31 mouse cellular contexts compared by ENCODE assay signal in genomic region chr4:119550864-119551263, GRCm38 (mm10). TPM values are rescaled to one million over a fixed set of nuclear protein-coding genes. Genes with fewer than 3 reads are reported as not detected.
A peak's percentile ranks its signal among the peaks of the same experiment; 100 is the strongest.
DNase-seq lines count a peak whose midpoint lies in the region; ATAC-seq and TF ChIP-seq lines count a peak whose summit lies in the region.
"Had no signal": no experiment of that assay in that cellular context is flagged by ENCODE, and none has a peak within 500 bp of the region (broad histone marks: within the 10 kb centered on the region; RNA-seq: fewer than 3 reads in every experiment).

No protein-coding gene starts in this region.

- H3K9me3 ChIP-seq in heart, embryonic 15.5 days (replicated peaks): no peaks in the 10 kb centered on the region
- H3K9me3 ChIP-seq in lung, postnatal 0 days (ENCODE audit: low read length): no peaks in the 10 kb centered on the region
- H3K9me3 ChIP-seq: embryonic facial prominence, embryonic 13.5 days; forebrain, embryonic 10.5 days; heart, embryonic 10.5 days; intestine, embryonic 15.5 days; limb, embryonic 13.5 days; neural tube, embryonic 15.5 days had no signal

- no peak overlapping the region for H3K4me2 ChIP-seq in heart, embryonic 15.5 days
- no peak overlapping the region for H3K4me2 ChIP-seq in lung, postnatal 0 days (replicated peaks; ENCODE audit: low read depth, low read length)
- H3K4me2 ChIP-seq: embryonic facial prominence, embryonic 13.5 days; intestine, embryonic 15.5 days; limb, embryonic 13.5 days; neural tube, embryonic 15.5 days had no signal

- no peaks in the 10 kb centered on the region for H3K27me3 ChIP-seq in heart, embryonic 15.5 days
- H3K27me3 ChIP-seq in lung, postnatal 0 days (replicated peaks; ENCODE audit: insufficient read depth, low read length): no peaks in the 10 kb centered on the region
- H3K27me3 ChIP-seq: CH12.LX; embryonic facial prominence, embryonic 13.5 days; intestine, embryonic 15.5 days; limb, embryonic 13.5 days; neural tube, embryonic 15.5 days had no signal

- intact Hi-C loops in heart, postnatal 36 days (cut with DNase I): no loop called here

- 27% methylated on average over 1 of the region's 1 CpGs for whole genome bisulfite sequencing in heart, embryonic 15.5 days
- WGBS in lung, postnatal 0 days: 18% methylated on average over 1 of the region's 1 CpGs

- no peaks in the 10 kb centered on the region for H3K36me3 ChIP-seq in heart, embryonic 15.5 days
- H3K36me3 ChIP-seq in lung, postnatal 0 days (ENCODE audit: insufficient read depth, low read length): no peaks in the 10 kb centered on the region
- H3K36me3 ChIP-seq: embryonic facial prominence, embryonic 13.5 days; heart, embryonic 10.5 days; intestine, embryonic 15.5 days; limb, embryonic 13.5 days; neural tube, embryonic 15.5 days had no signal

- H3K27ac ChIP-seq in heart, embryonic 15.5 days: peak overlapping the region; percentile 39; the same call in 1 of the 2 replicates
- peak overlapping the region; percentile 39; the same call in 1 of the 2 replicates for H3K27ac ChIP-seq in lung, postnatal 0 days (ENCODE audit: low read length)
- H3K27ac ChIP-seq: embryonic facial prominence, embryonic 13.5 days; forebrain, embryonic 10.5 days; heart, embryonic 10.5 days; hindbrain, postnatal 0 days; intestine, embryonic 15.5 days; kidney, postnatal 0 days; limb, embryonic 13.5 days; neural tube, embryonic 15.5 days had no signal

- TF ChIP-seq EP300 in lung, postnatal 0 days (IDR thresholded peaks at IDR 0.05): peak; percentile 39; the same call in 1 of the 2 replicates

- no peak for TF ChIP-seq CTCF in lung, postnatal 0 days (IDR thresholded peaks at IDR 0.05)

- no peak overlapping the region for H3K4me3 ChIP-seq in heart, embryonic 15.5 days
- H3K4me3 ChIP-seq in lung, postnatal 0 days (ENCODE audit: low read depth, low read length): no peak overlapping the region
- H3K4me3 ChIP-seq: embryonic facial prominence, embryonic 13.5 days; forebrain, embryonic 10.5 days; heart, embryonic 10.5 days; intestine, embryonic 15.5 days; limb, embryonic 13.5 days; neural tube, embryonic 15.5 days had no signal

- H3K4me1 ChIP-seq in heart, embryonic 15.5 days (replicated peaks): peaks cover 27% of the 10 kb centered on the region
- 0 out of 2 replicates have a peak, but pooled peaks cover 5% of the 10 kb centered on the region for H3K4me1 ChIP-seq in lung, postnatal 0 days (ENCODE audit: insufficient read depth, low read depth, low read length)
- H3K4me1 ChIP-seq: intestine, embryonic 15.5 days had no signal

- ATAC-seq in heart, embryonic 15.5 days (replicated peaks; ENCODE audit: insufficient number of reproducible peaks, insufficient read depth, low FRiP score, low read depth): no peak
- peak; percentile 49; the same call in 1 of the 2 replicates for ATAC-seq in lung, postnatal 0 days
- ATAC-seq in granulocyte monocyte progenitor cell, adult 5-6 weeks (replicated peaks; ENCODE audit: poor library complexity, severe bottlenecking): peak; percentile 71
- ATAC-seq: forebrain, embryonic 16.5 days; hindbrain, postnatal 0 days; intestine, embryonic 15.5 days had no signal

- H3K9ac ChIP-seq in heart, embryonic 15.5 days: no peak overlapping the region
- H3K9ac ChIP-seq in lung, postnatal 0 days (replicated peaks; ENCODE audit: low read depth): no peak overlapping the region
- H3K9ac ChIP-seq: embryonic facial prominence, embryonic 13.5 days; intestine, embryonic 15.5 days; limb, embryonic 13.5 days; neural tube, embryonic 15.5 days had no signal

- DNase-seq in heart, postnatal 36 days: no peak
- DNase-seq in lung, postnatal 0 days (ENCODE audit: low spot score): peak; percentile 62
- no peak for DNase-seq in lung, postnatal 4 days
- peak; percentile 76 for DNase-seq in 3T3-L1 (ENCODE audit: low read depth, low spot score)
- no peak for DNase-seq in urinary bladder, adult 18-20 months (ENCODE audit: low spot score in 2 of 2)
- no peak for DNase-seq in cerebellum, postnatal 36 days
- DNase-seq: adrenal gland, postnatal 10 days; cerebellum, adult 11 months; cerebellum, adult 9-10 months; gastrocnemius, postnatal 10 days; kidney, adult 2 months; kidney, postnatal 4 days; lung, postnatal 10 days; midbrain, embryonic 14.5 days; retina, postnatal 1 day; right cerebral cortex, postnatal 14 days; thymus, postnatal 14 days had no signal

RNA-seq across cellular contexts. Expression of gene Frg2f1, which starts 11.5 kb away (rescaled TPM):
- polyA plus RNA-seq in heart, embryonic 15.5 days (2015; fragmentation: Nextera tagmentation; extraction: Ambion mirVana): 3.3 and 4.3 TPM in 2 replicates
- total RNA-seq in heart, postnatal 36 days (2021): 1 to 10 TPM; 4.7 to 5.1 TPM
- polyA plus RNA-seq in lung, postnatal 0 days (2015; fragmentation: Nextera tagmentation; extraction: Ambion mirVana): 5.9 TPM in 2 replicates
- 1.0 and 3.8 TPM in 2 replicates for total RNA-seq in granulocyte monocyte progenitor cell, adult 5-6 weeks (2014; fragmentation: Nextera tagmentation)
- total RNA-seq in granulocyte monocyte progenitor cell, adult 5-6 weeks (2017): 0.13 and 1.3 TPM in 2 replicates

RNA-seq across cellular contexts. Expression of gene Foxj3, which starts 14.1 kb away (rescaled TPM):
- polyA plus RNA-seq in heart, embryonic 15.5 days (2015; fragmentation: Nextera tagmentation; extraction: Ambion mirVana): 20.6 and 21.8 TPM in 2 replicates
- total RNA-seq in heart, postnatal 36 days (2021): 10 to 100 TPM; 30.0 to 31.3 TPM
- 10.1 and 11.6 TPM in 2 replicates for polyA plus RNA-seq in lung, postnatal 0 days (2015; fragmentation: Nextera tagmentation; extraction: Ambion mirVana)
- total RNA-seq in granulocyte monocyte progenitor cell, adult 5-6 weeks (2014; fragmentation: Nextera tagmentation): 23.0 and 25.6 TPM in 2 replicates
- total RNA-seq in granulocyte monocyte progenitor cell, adult 5-6 weeks (2017): 16.0 and 21.6 TPM in 2 replicates

RNA-seq across cellular contexts. Expression of gene Rimkla, which starts 58.4 kb away (rescaled TPM):
- polyA plus RNA-seq in heart, embryonic 15.5 days (2015; fragmentation: Nextera tagmentation; extraction: Ambion mirVana): 4.1 and 4.2 TPM in 2 replicates
- total RNA-seq in heart, postnatal 36 days (2021): under 1 TPM; 0.33 to 0.56 TPM
- 0.30 and 0.31 TPM in 2 replicates for polyA plus RNA-seq in lung, postnatal 0 days (2015; fragmentation: Nextera tagmentation; extraction: Ambion mirVana)
- total RNA-seq in granulocyte monocyte progenitor cell, adult 5-6 weeks (2014; fragmentation: Nextera tagmentation): not detected in 2 replicates
- total RNA-seq in granulocyte monocyte progenitor cell, adult 5-6 weeks (2017): 0.10 TPM in 1 of 2 replicates, not detected in the other
- total RNA-seq: megakaryocyte-erythroid progenitor cell, adult 5-6 weeks had no signal
- polyA plus RNA-seq: C2C12 had no signal

Comparison
In these comparisons a context has a peak if more than half of its experiments do, and no peak if none do; other contexts are left out.
1. DNase-seq: peak in lung, postnatal 0 days (single experiment) and 3T3-L1 (single experiment); none in heart, postnatal 36 days (0 of 2), lung, postnatal 4 days (0 of 2), urinary bladder, adult 18-20 months (0 of 2) and cerebellum, postnatal 36 days (0 of 2).